Mouse (Mus musculus): ENCODE measurements at regions not wholly inside any gene's neighbourhood (a gene's known extent, or its start where the extent isn't known, plus 50 kb on each side); places are given as distances from the start of the nearest gene placed in this dataset.

DNA sequence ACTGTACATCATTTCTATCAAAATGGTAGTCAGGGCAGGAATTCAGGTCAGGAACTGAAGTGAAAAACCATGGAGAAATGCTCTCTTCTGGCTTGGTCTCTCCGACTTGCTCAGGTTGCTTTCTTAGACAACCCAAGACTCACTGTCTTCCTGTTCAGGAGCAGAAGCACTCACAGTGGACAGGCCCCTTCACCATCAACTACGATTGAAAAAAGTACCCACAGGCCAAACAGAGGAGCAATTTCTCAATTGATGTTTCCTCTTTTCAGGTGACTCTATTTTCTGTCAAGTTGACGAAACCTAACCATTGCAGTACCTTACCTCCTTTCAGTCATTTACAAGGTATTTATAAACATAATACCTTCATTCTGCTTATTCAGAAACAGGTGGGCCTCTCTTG, 136.4 kb downstream of the St8sia4 start:
- Histone ChIP-seq H3K36me3 (ENCODE audit: control insufficient read depth, insufficient read depth, low read length) (no peaks in the 10 kb centered on the region), H3K79me2 (ENCODE audit: control insufficient read depth, insufficient read depth, low read length) (no peaks in the 10 kb centered on the region), H3K27ac (replicated peaks; ENCODE audit: insufficient read depth, low read depth, low read length) (no peak overlapping the region), H3K4me1 (ENCODE audit: control insufficient read depth, insufficient read depth, low read length) (no peaks in the 10 kb centered on the region), H3K27me3 (ENCODE audit: control insufficient read depth, insufficient read depth, low read length) (no peaks in the 10 kb centered on the region), H3K4me3 (ENCODE audit: insufficient read depth, low read depth, low read length) (no peak overlapping the region), H3K9ac (ENCODE audit: low read depth, low read length) (no peak overlapping the region)
- TF ChIP-seq POLR2A (IDR thresholded peaks at IDR 0.05; ENCODE audit: extremely low read depth, insufficient read depth, low read length): no peak
- TF ChIP-seq CTCF (IDR thresholded peaks at IDR 0.05; ENCODE audit: low read depth, low read length): no peak
- DNase-seq (ENCODE audit: extremely low read depth, low read depth, low spot score): no peak
- WGBS: 77% methylated on average over 3 of the region's 3 CpGs
